Mouse (Mus musculus): ENCODE results near the gene Gramd1b. TPM values are rescaled to one million over a fixed set of nuclear protein-coding genes. Genes with fewer than 3 reads are reported as not detected.

The Gramd1b gene
- polyA plus RNA-seq, 1 experiment from 2014 or later, result 5.2 TPM

- Histone ChIP-seq H3K27ac (no peak overlapping the region), H3K4me3 (replicated peaks) (no peak overlapping the region), H3K4me1 (replicated peaks) (no peaks in the 10 kb centered on the region), H3K4me2 (no peak overlapping the region), H3K27me3 (0 out of 2 replicates have a peak, but pooled peaks cover 3% of the 10 kb centered on the region), H3K36me3 (no peaks in the 10 kb centered on the region), H3K9ac (replicated peaks) (no peak overlapping the region), H3K9me3 (no peaks in the 10 kb centered on the region)
- ATAC-seq (ENCODE audit: insufficient number of reproducible peaks, insufficient read depth, low FRiP score, low TSS enrichment, low read depth), result no peak
- 82% methylated on average over 3 of the region's 3 CpGs for whole genome bisulfite sequencing
Observed at GRCm38 (mm10) chr9:40277671-40278070, 253.5 kb downstream of the Gramd1b start.

GRCm38 (mm10) chr9:40275904-40276303 is 255.3 kb downstream of the Gramd1b start:
- Histone ChIP-seq H3K4me3 (replicated peaks) (no peak overlapping the region), H3K4me2 (no peak overlapping the region), H3K9me3 (no peaks in the 10 kb centered on the region), H3K4me1 (replicated peaks) (no peaks in the 10 kb centered on the region), H3K9ac (replicated peaks) (no peak overlapping the region), H3K36me3 (no peaks in the 10 kb centered on the region), H3K27me3 (0 out of 2 replicates have a peak, but pooled peaks cover 3% of the 10 kb centered on the region), H3K27ac (no peak overlapping the region)
- 90% methylated on average over 5 of the region's 5 CpGs for WGBS
- no peak for ATAC-seq (ENCODE audit: insufficient number of reproducible peaks, insufficient read depth, low FRiP score, low TSS enrichment, low read depth)

- Histone ChIP-seq H3K4me3 (replicated peaks) (no peak overlapping the region), H3K9ac (replicated peaks) (no peak overlapping the region), H3K27me3 (peaks cover 29% of the 10 kb centered on the region), H3K9me3 (no peaks in the 10 kb centered on the region), H3K4me1 (replicated peaks) (peaks cover 14% of the 10 kb centered on the region), H3K36me3 (no peaks in the 10 kb centered on the region), H3K4me2 (no peak overlapping the region), H3K27ac (no peak overlapping the region)
- 82% methylated on average over 7 of the region's 7 CpGs for WGBS
- ATAC-seq (ENCODE audit: insufficient number of reproducible peaks, insufficient read depth, low FRiP score, low TSS enrichment, low read depth), result no peak
Observed at GRCm38 (mm10) chr9:40272822-40273221, 258.4 kb downstream of the Gramd1b start.

- H3K4me2 ChIP-seq, result no peak overlapping the region
- H3K27me3 ChIP-seq, result peaks cover 39% of the 10 kb centered on the region
- H3K36me3 ChIP-seq, result no peaks in the 10 kb centered on the region
- no peak overlapping the region for H3K9ac ChIP-seq (replicated peaks)
- peaks cover 15% of the 10 kb centered on the region for H3K4me1 ChIP-seq (replicated peaks)
- H3K9me3 ChIP-seq, result no peaks in the 10 kb centered on the region
- H3K4me3 ChIP-seq (replicated peaks), result no peak overlapping the region
- H3K27ac ChIP-seq, result no peak overlapping the region
- WGBS, result 69% methylated on average over 3 of the region's 3 CpGs
- no peak for ATAC-seq (ENCODE audit: insufficient number of reproducible peaks, insufficient read depth, low FRiP score, low TSS enrichment, low read depth)
Observed at GRCm38 (mm10) chr9:40271075-40271474, 260.1 kb downstream of the Gramd1b start.

GRCm38 (mm10) chr9:40269880-40270279 is 261.3 kb downstream of the Gramd1b start:
- Histone ChIP-seq H3K4me3 (replicated peaks) (no peak overlapping the region), H3K27ac (no peak overlapping the region), H3K9ac (replicated peaks) (no peak overlapping the region), H3K27me3 (peaks cover 39% of the 10 kb centered on the region), H3K4me1 (replicated peaks) (peaks cover 15% of the 10 kb centered on the region), H3K36me3 (no peaks in the 10 kb centered on the region), H3K9me3 (no peaks in the 10 kb centered on the region), H3K4me2 (no peak overlapping the region)
- WGBS, result 23% methylated on average over 8 of the region's 8 CpGs
- ATAC-seq (ENCODE audit: insufficient number of reproducible peaks, insufficient read depth, low FRiP score, low TSS enrichment, low read depth), result peak; percentile 43; the same call in 1 of the 2 replicates

GRCm38 (mm10) chr9:40269103-40269861 is 261.9 kb downstream of the Gramd1b start, which contains the start of gene Scn3b:
Scn3b (plus strand) TSS chr9:40269217.
- Histone ChIP-seq H3K27ac (no peak within 1 kb of the TSS), H3K4me1 (replicated peaks) (peaks cover 15% of the 10 kb centered on the region), H3K9ac (replicated peaks) (no peak within 1 kb of the TSS), H3K27me3 (peaks cover 39% of the 10 kb centered on the region), H3K36me3 (no peaks in the 10 kb centered on the region), H3K9me3 (no peaks in the 10 kb centered on the region), H3K4me3 (replicated peaks) (peak within 1 kb of the TSS; percentile 25), H3K4me2 (peak within 1 kb of the TSS; percentile 51)
- WGBS, result under 1% methylated on average over 42 of the region's 42 CpGs
- ATAC-seq (ENCODE audit: insufficient number of reproducible peaks, insufficient read depth, low FRiP score, low TSS enrichment, low read depth), result peak; percentile 50

GRCm38 (mm10) chr9:40268748-40269102 is 262.5 kb downstream of the Gramd1b start:
- ATAC-seq (ENCODE audit: insufficient number of reproducible peaks, insufficient read depth, low FRiP score, low TSS enrichment, low read depth), result peak; percentile 32; the same call in 1 of the 2 replicates
- peaks cover 39% of the 10 kb centered on the region for H3K27me3 ChIP-seq
- H3K36me3 ChIP-seq, result no peaks in the 10 kb centered on the region
- H3K9ac ChIP-seq (replicated peaks), result no peak overlapping the region
- WGBS, result 8% methylated on average over 4 of the region's 4 CpGs
- H3K27ac ChIP-seq, result no peak overlapping the region
- no peaks in the 10 kb centered on the region for H3K9me3 ChIP-seq
- H3K4me3 ChIP-seq (replicated peaks), result peak overlapping the region; percentile 25
- peak overlapping the region; percentile 51 for H3K4me2 ChIP-seq
- H3K4me1 ChIP-seq (replicated peaks), result peaks cover 15% of the 10 kb centered on the region

- no peak overlapping the region for H3K27ac ChIP-seq
- no peaks in the 10 kb centered on the region for H3K36me3 ChIP-seq
- H3K4me2 ChIP-seq, result peak overlapping the region; percentile 51
- H3K9me3 ChIP-seq, result no peaks in the 10 kb centered on the region
- H3K4me3 ChIP-seq (replicated peaks), result no peak overlapping the region
- peaks cover 15% of the 10 kb centered on the region for H3K4me1 ChIP-seq (replicated peaks)
- peak; percentile 38; the same call in 1 of the 2 replicates for ATAC-seq (ENCODE audit: insufficient number of reproducible peaks, insufficient read depth, low FRiP score, low TSS enrichment, low read depth)
- 13% methylated on average over 21 of the region's 21 CpGs for WGBS
- peaks cover 39% of the 10 kb centered on the region for H3K27me3 ChIP-seq
- no peak overlapping the region for H3K9ac ChIP-seq (replicated peaks)
Observed at GRCm38 (mm10) chr9:40268040-40268747, 263.0 kb downstream of the Gramd1b start.

GRCm38 (mm10) chr9:40263874-40264273 is 267.3 kb downstream of the Gramd1b start:
- H3K36me3 ChIP-seq, result no peaks in the 10 kb centered on the region
- no peak overlapping the region for H3K9ac ChIP-seq (replicated peaks)
- no peaks in the 10 kb centered on the region for H3K9me3 ChIP-seq
- H3K27me3 ChIP-seq, result peaks cover 21% of the 10 kb centered on the region
- H3K4me2 ChIP-seq, result no peak overlapping the region
- peaks cover 9% of the 10 kb centered on the region for H3K4me1 ChIP-seq (replicated peaks)
- WGBS, result 69% methylated on average over 6 of the region's 6 CpGs
- H3K4me3 ChIP-seq (replicated peaks), result no peak overlapping the region
- ATAC-seq (ENCODE audit: insufficient number of reproducible peaks, insufficient read depth, low FRiP score, low TSS enrichment, low read depth), result no peak
- no peak overlapping the region for H3K27ac ChIP-seq

- ATAC-seq (ENCODE audit: insufficient number of reproducible peaks, insufficient read depth, low FRiP score, low TSS enrichment, low read depth), result no peak
- no peaks in the 10 kb centered on the region for H3K36me3 ChIP-seq
- 67% methylated on average over 3 of the region's 3 CpGs for WGBS
- no peak overlapping the region for H3K9ac ChIP-seq (replicated peaks)
- no peak overlapping the region for H3K4me3 ChIP-seq (replicated peaks)
- H3K27me3 ChIP-seq, result no peaks in the 10 kb centered on the region
- no peak overlapping the region for H3K27ac ChIP-seq
- H3K9me3 ChIP-seq, result no peaks in the 10 kb centered on the region
- H3K4me1 ChIP-seq (replicated peaks), result no peaks in the 10 kb centered on the region
- H3K4me2 ChIP-seq, result no peak overlapping the region
Observed at GRCm38 (mm10) chr9:40252459-40252858, 278.7 kb downstream of the Gramd1b start.

- no peak overlapping the region for H3K27ac ChIP-seq
- no peaks in the 10 kb centered on the region for H3K9me3 ChIP-seq
- ATAC-seq (ENCODE audit: insufficient number of reproducible peaks, insufficient read depth, low FRiP score, low TSS enrichment, low read depth), result no peak
- H3K4me1 ChIP-seq (replicated peaks), result no peaks in the 10 kb centered on the region
- no peak overlapping the region for H3K9ac ChIP-seq (replicated peaks)
- no peak overlapping the region for H3K4me3 ChIP-seq (replicated peaks)
- no peak overlapping the region for H3K4me2 ChIP-seq
- WGBS, result 79% methylated on average over 1 of the region's 1 CpGs
- H3K27me3 ChIP-seq, result no peaks in the 10 kb centered on the region
- H3K36me3 ChIP-seq, result no peaks in the 10 kb centered on the region
Observed at GRCm38 (mm10) chr9:40249106-40249505, 282.1 kb downstream of the Gramd1b start.

All from limb, embryonic 12.5 days (tissue).